Mouse (Mus musculus) embryonic facial prominence, embryonic 12.5 days (tissue): ENCODE measurements around the gene Kctd4. TPM values are rescaled to one million over a fixed set of nuclear protein-coding genes. Genes with fewer than 3 reads are reported as not detected.

Experiments used
- ATAC-seq: fragments of 200-750 bp; cut with Nextera tagmentation; 2 replicates; pipeline ENCODE4 v1.8.0; 2017; ENCODE audit not compliant: insufficient number of reproducible peaks, insufficient read depth, low FRiP score, low TSS enrichment
- H3K27ac ChIP-seq: fragments of 300-500 bp; sonication (generic); 2 replicates; pipeline ENCODE4 v1.5.1; 2016; ENCODE audit warnings: mild to moderate bottlenecking
- H3K27me3 ChIP-seq: fragments of 300-500 bp; sonication (generic); 2 replicates; pipeline ENCODE4 v1.6.1; 2016; ENCODE audit warnings: mild to moderate bottlenecking, moderate library complexity
- H3K36me3 ChIP-seq: fragments of 300-500 bp; sonication (generic); 2 replicates; pipeline ENCODE4 v1.6.1; 2016; ENCODE audit warnings: mild to moderate bottlenecking
- H3K4me1 ChIP-seq: fragments of 300-500 bp; sonication (generic); 2 replicates; pipeline ENCODE4 v1.6.1; 2016
- H3K4me2 ChIP-seq: fragments of 300-500 bp; sonication (generic); replicated peaks from 2 replicates; pipeline ENCODE4 v1.6.1; 2016; ENCODE audit warnings: mild to moderate bottlenecking, moderate library complexity
- H3K4me3 ChIP-seq: fragments of 300-500 bp; sonication (generic); 2 replicates; pipeline ENCODE4 v1.5.1; 2016; ENCODE audit warnings: mild to moderate bottlenecking
- H3K9ac ChIP-seq: fragments of 300-500 bp; sonication (generic); 2 replicates; pipeline ENCODE4 v1.6.1; 2016; ENCODE audit warnings: mild to moderate bottlenecking, moderate library complexity
- H3K9me3 ChIP-seq: fragments of 300-500 bp; sonication (generic); 2 replicates; pipeline ENCODE4 v1.6.1; 2016; ENCODE audit warnings: mild to moderate bottlenecking, moderate library complexity
- WGBS: fragments of 180-500 bp; shearing (Covaris S2); methylation state at CpG from one replicate; pipeline ENCODE4 v1.1.7; 2016; 5-methylcytosine and 5-hydroxymethylcytosine counted together
- polyA plus RNA-seq: library from polyadenylated mRNA; unstranded; fragments of >200 nt; fragmentation: Nextera tagmentation; extraction: Ambion mirVana; gene quantifications from 2 replicates; pipeline ENCODE4 v1.2.1, GENCODE M21; 2016

Gene Kctd4
- polyA plus RNA-seq, 1 experiment from 2014 or later, result 0.95 TPM

DNA sequence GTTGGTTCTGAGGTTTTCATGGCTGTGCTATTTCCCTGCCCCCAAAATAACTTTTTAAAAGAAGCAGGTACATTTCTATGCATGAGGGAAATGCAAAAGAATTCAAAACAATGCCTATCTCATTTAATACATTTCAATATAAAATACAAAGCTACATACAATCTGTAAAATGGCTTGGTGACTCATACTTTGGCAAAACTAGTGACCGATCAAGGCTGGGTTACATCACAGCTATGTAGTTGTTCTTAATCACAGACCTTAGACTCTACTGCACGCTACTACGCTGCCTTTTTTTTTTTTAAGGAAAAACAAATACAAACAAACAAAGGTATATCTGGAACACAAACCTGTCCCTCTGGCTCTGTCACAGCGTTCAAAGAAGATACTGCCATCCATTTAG is 37.6 kb downstream of the Kctd4 start:
- Histone ChIP-seq H3K4me3 (no peak overlapping the region), H3K4me1 (no peaks in the 10 kb centered on the region), H3K9me3 (no peaks in the 10 kb centered on the region), H3K36me3 (no peaks in the 10 kb centered on the region), H3K4me2 (no peak overlapping the region), H3K27me3 (no peaks in the 10 kb centered on the region), H3K27ac (no peak overlapping the region), H3K9ac (no peak overlapping the region)
- WGBS, result 91% methylated on average over 4 of the region's 4 CpGs
- no peak for ATAC-seq

DNA sequence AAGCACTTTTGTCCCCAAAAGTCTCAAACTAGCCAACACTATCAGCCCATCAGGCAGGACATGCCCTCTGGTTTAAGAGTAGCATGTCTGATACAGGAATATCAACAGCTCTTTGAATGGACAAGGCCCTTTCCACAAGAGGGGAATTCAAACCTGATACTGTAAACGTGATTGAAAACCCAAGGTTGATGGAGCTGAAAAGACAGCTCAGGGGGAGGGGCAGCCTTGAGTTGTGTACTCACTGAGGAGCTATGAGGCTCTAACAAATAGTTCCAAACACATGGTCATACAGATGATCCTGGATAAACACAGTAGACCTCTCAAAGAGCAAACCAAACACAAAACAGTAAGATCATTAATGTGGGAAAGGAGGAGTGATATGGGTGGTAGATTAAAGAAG is 43.3 kb downstream of the Kctd4 start:
- Histone ChIP-seq H3K9ac (no peak overlapping the region), H3K27ac (no peak overlapping the region), H3K4me1 (no peaks in the 10 kb centered on the region), H3K36me3 (no peaks in the 10 kb centered on the region), H3K4me3 (no peak overlapping the region), H3K9me3 (no peaks in the 10 kb centered on the region), H3K4me2 (no peak overlapping the region), H3K27me3 (no peaks in the 10 kb centered on the region)
- no peak for ATAC-seq
- 64% methylated on average over 1 of the region's 1 CpGs for WGBS

DNA sequence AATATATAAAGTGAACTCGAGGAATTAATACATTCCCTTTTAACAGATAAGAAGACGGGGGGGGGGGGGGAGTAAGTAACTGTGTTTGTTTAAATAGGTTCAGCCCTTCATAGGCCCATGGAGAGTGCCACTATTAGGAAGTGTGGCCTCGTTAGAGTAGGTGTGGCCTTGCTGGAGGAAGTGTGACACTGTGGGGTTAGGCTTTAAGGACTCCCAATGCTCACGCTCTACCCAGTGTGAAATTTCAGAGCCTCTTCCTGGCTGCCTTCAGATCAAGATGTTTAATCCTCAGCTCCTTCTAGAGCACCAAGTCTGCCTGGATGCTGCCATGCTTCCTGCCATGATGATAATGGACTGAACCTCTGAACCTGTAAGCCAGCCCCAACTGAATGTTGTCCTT is 47.0 kb downstream of the Kctd4 start:
- Histone ChIP-seq H3K27me3 (no peaks in the 10 kb centered on the region), H3K4me2 (no peak overlapping the region), H3K4me1 (no peaks in the 10 kb centered on the region), H3K4me3 (no peak overlapping the region), H3K9me3 (no peaks in the 10 kb centered on the region), H3K36me3 (peaks cover 3% of the 10 kb centered on the region; the same call in 1 of the 2 replicates), H3K27ac (no peak overlapping the region), H3K9ac (no peak overlapping the region)
- 86% methylated on average over 4 of the region's 4 CpGs for WGBS
- ATAC-seq, result no peak

DNA sequence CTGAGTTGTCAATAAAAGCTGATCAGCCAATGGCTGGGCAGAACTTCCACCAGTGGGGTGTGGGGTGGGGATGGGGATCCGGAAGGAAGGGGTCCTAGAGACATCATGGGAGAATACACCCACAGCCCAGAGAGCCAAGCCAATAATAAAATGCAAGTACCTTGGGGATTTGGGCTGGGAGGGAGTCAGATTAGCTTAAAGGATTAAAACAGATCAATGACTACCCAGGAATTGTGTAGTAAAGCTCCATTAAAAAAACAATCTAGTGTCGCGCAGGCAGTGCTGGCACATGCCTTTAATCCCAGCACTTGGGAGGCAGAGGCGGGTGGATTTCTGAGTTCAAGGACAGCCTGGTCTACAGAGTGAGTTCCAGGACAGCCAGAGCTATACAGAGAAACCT is 50.2 kb downstream of the Kctd4 start:
- WGBS, result 87% methylated on average over 4 of the region's 4 CpGs
- H3K4me2 ChIP-seq, result no peak overlapping the region

DNA sequence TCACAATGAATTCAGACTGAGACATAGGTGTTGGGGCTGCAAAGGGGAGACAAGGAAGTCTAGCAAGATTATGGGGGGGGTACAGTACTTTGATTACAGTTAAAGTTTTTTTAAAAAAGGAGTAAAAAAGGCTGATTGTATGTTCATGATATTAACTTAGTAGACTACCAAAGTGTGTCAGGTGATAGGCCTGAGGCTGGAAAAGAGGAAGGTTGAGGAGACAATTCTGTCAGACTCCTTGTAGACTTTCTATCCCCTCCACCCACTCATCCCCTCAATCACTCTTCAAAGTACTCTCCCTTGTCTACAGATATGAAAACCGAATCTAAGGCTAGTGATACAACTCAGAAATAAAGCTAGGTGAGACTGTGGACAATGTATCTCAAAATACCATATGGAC is 53.4 kb downstream of the Kctd4 start:
- Histone ChIP-seq H3K9me3 (no peaks in the 10 kb centered on the region), H3K4me1 (peaks cover 20% of the 10 kb centered on the region), H3K9ac (no peak overlapping the region), H3K4me2 (no peak overlapping the region), H3K36me3 (peaks cover 8% of the 10 kb centered on the region; the same call in 1 of the 2 replicates), H3K4me3 (no peak overlapping the region), H3K27me3 (no peaks in the 10 kb centered on the region), H3K27ac (no peak overlapping the region)
- no peak for ATAC-seq
- WGBS, result 92% methylated on average over 1 of the region's 1 CpGs

More for the DNA sequence above, 50.2 kb downstream of the Kctd4 start:
- H3K4me1 ChIP-seq, result peaks cover 14% of the 10 kb centered on the region
- no peaks in the 10 kb centered on the region for H3K27me3 ChIP-seq
- no peak overlapping the region for H3K4me3 ChIP-seq
- H3K9me3 ChIP-seq, result no peaks in the 10 kb centered on the region
- no peak overlapping the region for H3K27ac ChIP-seq
- peaks cover 8% of the 10 kb centered on the region; the same call in 1 of the 2 replicates for H3K36me3 ChIP-seq
- H3K9ac ChIP-seq, result no peak overlapping the region
- no peak for ATAC-seq

DNA sequence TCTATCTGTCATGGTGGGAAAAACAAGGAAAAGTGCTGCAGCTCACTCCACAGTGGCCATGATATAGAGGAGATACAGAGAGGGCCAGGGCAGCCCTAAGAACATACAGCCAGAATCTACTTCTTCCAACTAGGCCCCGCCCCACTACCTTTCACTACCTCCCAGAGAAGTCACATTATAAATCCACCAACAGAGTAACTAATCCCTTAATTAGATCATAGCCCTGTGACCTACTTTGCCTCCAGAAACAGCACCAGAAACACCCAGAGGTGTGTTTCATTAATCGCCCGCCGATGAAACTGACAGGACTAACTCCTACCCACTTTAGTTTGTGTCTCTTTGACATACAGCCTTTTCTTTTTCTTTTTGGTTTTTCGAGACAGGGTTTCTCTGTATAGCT is 54.4 kb downstream of the Kctd4 start:
- Histone ChIP-seq H3K4me1 (peaks cover 20% of the 10 kb centered on the region), H3K27ac (no peak overlapping the region), H3K4me2 (peak overlapping the region; percentile 78), H3K4me3 (peak overlapping the region; percentile 98), H3K9me3 (no peaks in the 10 kb centered on the region), H3K36me3 (peaks cover 8% of the 10 kb centered on the region; the same call in 1 of the 2 replicates), H3K27me3 (no peaks in the 10 kb centered on the region), H3K9ac (no peak overlapping the region)
- ATAC-seq, result no peak
- WGBS, result 79% methylated on average over 5 of the region's 5 CpGs

DNA sequence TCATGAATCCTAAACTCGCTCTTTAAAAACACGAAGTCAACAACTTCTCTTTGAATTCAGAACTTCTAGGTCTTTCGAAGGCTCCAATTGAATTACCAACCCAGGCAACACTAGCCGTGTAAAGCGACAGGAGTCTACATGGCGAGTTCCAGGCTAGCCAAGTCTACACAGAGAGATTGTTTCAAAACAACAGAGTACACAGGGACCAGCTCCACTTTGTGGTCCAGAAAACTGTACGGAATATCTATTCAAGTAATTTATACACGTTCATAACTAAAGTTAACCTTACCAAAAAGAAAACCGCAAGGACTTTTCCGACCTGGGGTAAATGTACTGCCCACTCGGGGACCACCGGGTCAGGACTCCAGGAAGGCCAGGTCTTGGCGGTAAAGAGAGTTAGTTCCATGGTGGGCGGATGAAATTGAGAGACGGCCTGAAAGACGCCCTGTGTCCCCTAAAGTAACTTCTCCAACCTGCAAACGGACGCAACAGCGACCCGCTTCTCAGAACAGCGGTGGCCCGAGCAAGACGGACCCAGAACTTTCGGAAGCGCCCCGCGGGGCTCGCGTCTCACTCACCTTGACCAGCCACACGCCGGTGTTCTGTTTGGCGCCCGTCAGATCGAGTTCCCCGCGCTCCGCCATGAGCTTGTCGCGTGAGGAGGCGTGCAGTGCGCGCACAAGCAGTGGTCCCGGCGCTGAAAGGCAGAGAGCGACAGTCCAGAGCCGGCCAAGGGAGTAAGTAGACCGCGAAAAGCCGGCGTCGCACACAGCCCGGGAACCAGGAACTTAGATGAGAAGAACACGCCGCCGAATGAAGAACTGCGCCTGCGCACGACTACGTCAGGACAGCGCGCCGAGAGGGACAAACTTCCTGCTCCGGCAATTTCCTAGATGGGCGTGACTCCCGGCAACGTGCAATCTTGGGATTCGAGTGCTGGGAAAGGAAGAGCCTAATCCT is 55.6 kb downstream of the Kctd4 start, which contains the start of gene Gtf2f2:
Gtf2f2 (minus strand) TSS at position 764 of the 960 bp plus-strand sequence.
- peaks cover 8% of the 10 kb centered on the region; the same call in 1 of the 2 replicates for H3K36me3 ChIP-seq
- no peaks in the 10 kb centered on the region for H3K9me3 ChIP-seq
- H3K27ac ChIP-seq, result peak within 1 kb of the TSS; percentile 73
- H3K9ac ChIP-seq, result peak within 1 kb of the TSS; percentile 81
- H3K4me2 ChIP-seq, result peak within 1 kb of the TSS; percentile 78
- H3K4me1 ChIP-seq, result peaks cover 20% of the 10 kb centered on the region
- H3K27me3 ChIP-seq, result no peaks in the 10 kb centered on the region
- peak within 1 kb of the TSS; percentile 98 for H3K4me3 ChIP-seq
- WGBS, result under 1% methylated on average over 67 of the region's 67 CpGs
- ATAC-seq, result peak; percentile 89

DNA sequence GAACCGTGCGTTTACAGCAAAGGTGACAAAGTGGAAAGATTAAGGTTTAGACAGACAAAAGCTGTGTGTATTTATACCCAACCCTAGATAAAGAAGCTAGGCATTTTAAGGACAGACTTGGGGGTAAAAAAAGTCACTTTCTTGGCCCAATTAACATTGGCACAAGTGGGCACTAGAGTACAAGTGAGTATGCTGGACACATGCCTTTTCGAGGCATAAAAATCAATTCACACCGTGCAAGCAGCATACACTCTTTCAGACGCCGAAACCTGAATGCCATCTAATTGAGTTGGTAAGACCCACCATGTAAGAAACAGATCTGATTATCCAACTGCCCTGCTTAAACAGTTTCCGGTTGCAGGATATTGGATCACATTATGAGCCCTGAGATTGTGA is 56.3 kb downstream of the Kctd4 start:
- Histone ChIP-seq H3K4me1 (peaks cover 20% of the 10 kb centered on the region), H3K27me3 (no peaks in the 10 kb centered on the region), H3K4me3 (peak overlapping the region; percentile 98), H3K9me3 (no peaks in the 10 kb centered on the region), H3K9ac (0 out of 2 replicates have a peak overlapping the region, but pooled peaks have one; percentile 81), H3K27ac (no peak overlapping the region), H3K4me2 (peak overlapping the region; percentile 78), H3K36me3 (peaks cover 8% of the 10 kb centered on the region; the same call in 1 of the 2 replicates)
- 0 out of 2 replicates have a peak, but pooled peaks have one; percentile 6 for ATAC-seq
- WGBS, result 27% methylated on average over 7 of the region's 7 CpGs

DNA sequence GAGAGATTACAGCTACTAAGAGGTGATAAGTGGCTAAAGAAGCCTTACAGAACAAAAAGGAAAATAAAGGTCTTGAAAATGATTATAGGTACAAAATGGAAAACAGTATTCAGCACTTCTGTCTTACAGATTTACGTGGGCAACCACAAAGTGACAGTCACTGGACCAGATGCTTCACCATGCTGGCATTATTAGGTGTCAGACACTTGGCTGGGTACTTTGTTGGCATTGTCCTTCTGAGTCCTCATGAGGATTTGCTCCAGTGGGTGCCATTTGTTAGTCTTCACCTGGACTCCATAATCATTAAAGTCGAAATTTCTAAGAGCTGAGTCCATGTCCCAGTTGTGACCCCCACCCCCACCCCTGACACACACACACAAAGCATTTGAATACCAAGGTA is 59.5 kb downstream of the Kctd4 start:
- no peak for ATAC-seq
- WGBS, result 52% methylated on average over 2 of the region's 2 CpGs
- no peaks in the 10 kb centered on the region for H3K27me3 ChIP-seq

More for the DNA sequence above, 59.5 kb downstream of the Kctd4 start:
- no peaks in the 10 kb centered on the region for H3K9me3 ChIP-seq
- H3K9ac ChIP-seq, result no peak overlapping the region
- no peak overlapping the region for H3K4me3 ChIP-seq
- no peak overlapping the region for H3K27ac ChIP-seq
- H3K4me1 ChIP-seq, result peaks cover 13% of the 10 kb centered on the region
- H3K4me2 ChIP-seq, result no peak overlapping the region
- no peaks in the 10 kb centered on the region for H3K36me3 ChIP-seq

Other genes starting within 250 kb of the Kctd4 start
- gene Cog3, start 200.5 kb upstream of the Kctd4 start, polyA plus RNA-seq, result 25.4 and 27.1 TPM in 2 replicates
- gene Slc25a30, start 168.0 kb upstream of the Kctd4 start, polyA plus RNA-seq, result 5.3 and 5.5 TPM in 2 replicates
- gene Tpt1, start 109.9 kb upstream of the Kctd4 start, polyA plus RNA-seq, result 956 and 977 TPM in 2 replicates
- 37.7 and 39.5 TPM in 2 replicates for gene Gtf2f2, start 55.9 kb downstream of the Kctd4 start, polyA plus RNA-seq
- gene Gpalpp1, start 155.8 kb downstream of the Kctd4 start, polyA plus RNA-seq, result 15.0 and 15.6 TPM in 2 replicates
- gene Nufip1, start 155.9 kb downstream of the Kctd4 start, polyA plus RNA-seq, result 17.6 and 19.6 TPM in 2 replicates